Comparison of ENCODE assay signal across 35 mouse cellular contexts in the genomic region with DNA sequence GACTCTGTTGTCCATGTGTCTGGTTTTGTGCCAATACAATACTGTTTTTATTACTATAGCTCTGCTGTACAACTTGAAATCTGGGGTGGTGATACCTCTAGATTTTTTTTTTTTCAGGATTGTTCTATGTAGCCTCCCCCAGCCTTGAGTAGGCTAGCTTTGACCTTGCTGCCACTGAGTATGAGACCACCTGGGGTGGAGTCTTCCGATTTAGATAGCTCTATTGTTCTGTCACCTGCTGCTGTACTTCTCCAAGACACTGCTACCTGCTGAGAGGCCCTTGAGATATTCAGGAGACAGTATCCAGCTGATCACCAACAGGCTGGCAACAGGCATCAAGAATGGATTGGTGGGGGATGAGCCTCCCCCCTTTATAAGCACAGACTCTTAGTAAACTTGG. TPM values are rescaled to one million over a fixed set of nuclear protein-coding genes. Genes with fewer than 3 reads are reported as not detected.
"Had no signal": no experiment of that assay in that cellular context is flagged by ENCODE, and none has a peak within 500 bp of the region (broad histone marks: within the 10 kb centered on the region; RNA-seq: fewer than 3 reads in every experiment).

No protein-coding gene starts in this region.

- ATAC-seq: hindbrain, embryonic 16.5 days; inflammation-experienced regulatory T-cells, adult 6 months; intestine, embryonic 15.5 days; liver, postnatal 0 days had no signal

- H3K4me1 ChIP-seq: heart, embryonic 13.5 days; heart, embryonic 15.5 days; hindbrain, embryonic 10.5 days; hindbrain, embryonic 12.5 days; intestine, embryonic 15.5 days; kidney, embryonic 15.5 days; limb, embryonic 10.5 days; limb, embryonic 12.5 days; liver, embryonic 13.5 days; liver, embryonic 15.5 days had no signal

- H3K4me3 ChIP-seq: heart, adult 2 months; heart, embryonic 13.5 days; heart, embryonic 15.5 days; hindbrain, embryonic 10.5 days; hindbrain, embryonic 12.5 days; intestine, embryonic 15.5 days; kidney, embryonic 15.5 days; left cerebral cortex, adult 2 months; limb, embryonic 10.5 days; limb, embryonic 12.5 days; liver, embryonic 13.5 days; liver, embryonic 15.5 days had no signal

- H3K27me3 ChIP-seq: heart, embryonic 13.5 days; heart, embryonic 15.5 days; hindbrain, embryonic 12.5 days; intestine, embryonic 15.5 days; kidney, embryonic 15.5 days; limb, embryonic 12.5 days; liver, embryonic 13.5 days; liver, embryonic 15.5 days had no signal

- H3K9ac ChIP-seq: heart, embryonic 13.5 days; heart, embryonic 15.5 days; hindbrain, embryonic 12.5 days; hindbrain, embryonic 14.5 days; intestine, embryonic 15.5 days; kidney, embryonic 15.5 days; limb, embryonic 12.5 days; liver, embryonic 13.5 days; liver, embryonic 15.5 days; liver, postnatal 0 days had no signal

- H3K9me3 ChIP-seq: intestine, embryonic 15.5 days; kidney, embryonic 15.5 days; limb, embryonic 10.5 days; liver, embryonic 15.5 days had no signal

- DNase-seq: gastrocnemius, postnatal 14 days; gastrocnemius, postnatal 36 days; heart, adult 2 months; heart, postnatal 14 days; heart, postnatal 4 days; kidney, adult 11 months; kidney, adult 2 months; kidney, adult 9 months; kidney, postnatal 14 days; kidney, postnatal 36 days; layer of hippocampus, adult 9-11 months; liver; liver, embryonic 13.5 days; liver, postnatal 0 days had no signal

- H3K27ac ChIP-seq: heart, adult 2 months; heart, embryonic 13.5 days; heart, embryonic 15.5 days; hindbrain, embryonic 10.5 days; hindbrain, embryonic 12.5 days; hindbrain, embryonic 14.5 days; intestine, embryonic 15.5 days; kidney, embryonic 15.5 days; kidney, postnatal 0 days; left cerebral cortex, adult 2 months; limb, embryonic 10.5 days; limb, embryonic 12.5 days; liver, embryonic 13.5 days; liver, embryonic 15.5 days had no signal

- H3K36me3 ChIP-seq: heart, embryonic 13.5 days; heart, embryonic 15.5 days; hindbrain, embryonic 10.5 days; hindbrain, embryonic 12.5 days; intestine, embryonic 15.5 days; kidney, embryonic 15.5 days; limb, embryonic 10.5 days; limb, embryonic 12.5 days; liver, embryonic 13.5 days; liver, embryonic 15.5 days had no signal

- H3K4me2 ChIP-seq: heart, embryonic 11.5 days; heart, embryonic 13.5 days; heart, embryonic 15.5 days; hindbrain, embryonic 12.5 days; hindbrain, embryonic 14.5 days; intestine, embryonic 15.5 days; kidney, embryonic 15.5 days; limb, embryonic 12.5 days; liver, embryonic 11.5 days; liver, embryonic 13.5 days; liver, embryonic 15.5 days had no signal

RNA-seq across cellular contexts. Expression of gene Cd209g, which starts 13.4 kb away (rescaled TPM):
- total RNA-seq: heart, postnatal 14 days; heart, postnatal 4 days; layer of hippocampus, postnatal 14 days; left cerebral cortex, adult 2 months; left cerebral cortex, postnatal 14 days; left cerebral cortex, postnatal 36 days had no signal
- polyA plus RNA-seq: heart, embryonic 11.5 days; heart, embryonic 13.5 days; heart, embryonic 15.5 days; heart, postnatal 0 days; hindbrain, embryonic 10.5 days; hindbrain, embryonic 12.5 days; hindbrain, embryonic 14.5 days; intestine, embryonic 15.5 days; kidney, embryonic 15.5 days; kidney, postnatal 0 days; limb, embryonic 10.5 days; limb, embryonic 12.5 days; limb, embryonic 14.5 days; liver, embryonic 11.5 days; liver, embryonic 13.5 days had no signal

RNA-seq across cellular contexts. Expression of gene Cd209f, which starts 41.6 kb away (rescaled TPM):
- total RNA-seq: heart, postnatal 4 days; left cerebral cortex, postnatal 36 days had no signal
- polyA plus RNA-seq: heart, embryonic 11.5 days; heart, embryonic 13.5 days; heart, embryonic 15.5 days; hindbrain, embryonic 10.5 days; hindbrain, embryonic 12.5 days; inflammation-experienced regulatory T-cells, adult 6 months; intestine, embryonic 15.5 days; kidney, embryonic 15.5 days; limb, embryonic 10.5 days; limb, embryonic 12.5 days; limb, embryonic 14.5 days; liver, embryonic 11.5 days had no signal
